Mouse (Mus musculus) forebrain, embryonic 16.5 days (tissue): ENCODE data around the gene Msi2. TPM values are rescaled to one million over a fixed set of nuclear protein-coding genes. Genes with fewer than 3 reads are reported as not detected.

Experiments used
- ATAC-seq: fragments of 200-750 bp; cut with Nextera tagmentation; 2 replicates; pipeline ENCODE4 v1.8.0; 2017; ENCODE audit warnings: mild to moderate bottlenecking, moderate library complexity
- H3K27ac ChIP-seq: fragments of 300-500 bp; sonication (generic); 2 replicates; pipeline ENCODE4 v1.5.1; 2014; ENCODE audit warnings: low read length, control low read depth
- H3K27me3 ChIP-seq: fragments of 300-500 bp; sonication (generic); replicated peaks from 2 replicates; pipeline ENCODE4 v1.6.1; 2014; ENCODE audit warnings: low read length; ENCODE audit not compliant: control insufficient read depth, insufficient read depth
- H3K36me3 ChIP-seq: fragments of 300-500 bp; sonication (generic); 2 replicates; pipeline ENCODE4 v1.6.1; 2014; ENCODE audit not compliant: control insufficient read depth, insufficient read depth
- H3K4me1 ChIP-seq: fragments of 300-500 bp; sonication (generic); replicated peaks from 2 replicates; pipeline ENCODE4 v1.6.1; 2014; ENCODE audit warnings: low read length; ENCODE audit not compliant: control insufficient read depth, insufficient read depth
- H3K4me2 ChIP-seq: fragments of 300-500 bp; sonication (generic); 2 replicates; pipeline ENCODE4 v1.6.1; 2014; ENCODE audit warnings: mild to moderate bottlenecking, low read length, control low read depth
- H3K4me3 ChIP-seq: fragments of 300-500 bp; sonication (generic); replicated peaks from 2 replicates; pipeline ENCODE4 v1.5.1; 2014; ENCODE audit warnings: mild to moderate bottlenecking, low read length, control low read depth
- H3K9ac ChIP-seq: fragments of 300-500 bp; sonication (generic); replicated peaks from 2 replicates; pipeline ENCODE4 v1.6.1; 2014; ENCODE audit warnings: low read depth, low read length, control low read depth
- H3K9me3 ChIP-seq: fragments of 300-500 bp; sonication (generic); 2 replicates; pipeline ENCODE4 v1.6.1; 2016; ENCODE audit warnings: low read length; ENCODE audit not compliant: control insufficient read depth
- WGBS: fragments of 180-500 bp; shearing (Covaris S2); extraction: QIAGEN DNeasy Blood & Tissue Kit; methylation state at CpG from one replicate; pipeline ENCODE4 v1.1.7; 2014; 5-methylcytosine and 5-hydroxymethylcytosine counted together
- polyA plus RNA-seq: library from polyadenylated mRNA; unstranded; fragments of >200 nt; fragmentation: Nextera tagmentation; extraction: Ambion mirVana; gene quantifications from 2 replicates; pipeline ENCODE4 v1.2.1, GENCODE M21; 2015

The Msi2 gene
- polyA plus RNA-seq, 1 experiment from 2014 or later, result 23.4 TPM

DNA sequence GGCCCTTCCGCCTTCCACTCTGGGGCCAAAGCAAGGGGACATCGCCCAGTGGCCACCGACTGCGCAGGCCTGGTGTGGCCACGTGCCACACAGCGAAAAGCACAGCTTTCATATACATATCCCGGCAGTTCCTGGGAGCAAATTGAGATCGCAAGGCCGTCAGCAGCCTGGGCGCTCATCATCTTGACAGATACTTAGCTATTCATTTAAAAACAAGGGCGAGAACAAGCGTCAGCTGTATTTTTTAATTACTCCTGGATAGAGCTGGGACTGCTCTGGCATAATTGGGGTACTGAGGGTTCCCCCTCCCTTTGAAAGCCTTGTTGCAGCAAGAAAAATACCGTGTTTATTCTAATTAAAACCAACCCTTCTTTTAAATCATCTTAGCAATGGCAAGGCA lies 212.2 kb downstream of the Msi2 start:
- H3K9ac ChIP-seq, result no peak overlapping the region
- ATAC-seq, result peak; percentile 53
- H3K27me3 ChIP-seq, result no peaks in the 10 kb centered on the region
- 29% methylated on average over 13 of the region's 13 CpGs for WGBS
- H3K36me3 ChIP-seq, result no peaks in the 10 kb centered on the region
- H3K4me3 ChIP-seq, result no peak overlapping the region
- H3K4me1 ChIP-seq, result peaks cover 46% of the 10 kb centered on the region
- H3K27ac ChIP-seq, result no peak overlapping the region
- H3K9me3 ChIP-seq, result no peaks in the 10 kb centered on the region
- H3K4me2 ChIP-seq, result no peak overlapping the region

- Histone ChIP-seq H3K4me1 (peaks cover 27% of the 10 kb centered on the region), H3K9me3 (no peaks in the 10 kb centered on the region), H3K4me3 (no peak overlapping the region), H3K36me3 (no peaks in the 10 kb centered on the region), H3K9ac (no peak overlapping the region), H3K27me3 (no peaks in the 10 kb centered on the region), H3K27ac (no peak overlapping the region), H3K4me2 (no peak overlapping the region)
- no peak for ATAC-seq
- WGBS, result 73% methylated on average over 6 of the region's 6 CpGs
Observed at GRCm38 (mm10) chr11:88502566-88502965, 215.7 kb downstream of the Msi2 start.

- ATAC-seq, result no peak
- Histone ChIP-seq H3K36me3 (no peaks in the 10 kb centered on the region), H3K4me3 (no peak overlapping the region), H3K9me3 (no peaks in the 10 kb centered on the region), H3K4me2 (no peak overlapping the region), H3K9ac (no peak overlapping the region), H3K27me3 (no peaks in the 10 kb centered on the region), H3K4me1 (peaks cover 11% of the 10 kb centered on the region), H3K27ac (no peak overlapping the region)
- 61% methylated on average over 7 of the region's 7 CpGs for WGBS
Observed at GRCm38 (mm10) chr11:88498491-88498890, 219.8 kb downstream of the Msi2 start.

- Histone ChIP-seq H3K9ac (no peak overlapping the region), H3K27ac (no peak overlapping the region), H3K36me3 (no peaks in the 10 kb centered on the region), H3K9me3 (no peaks in the 10 kb centered on the region), H3K27me3 (no peaks in the 10 kb centered on the region), H3K4me1 (peaks cover 15% of the 10 kb centered on the region), H3K4me2 (no peak overlapping the region), H3K4me3 (no peak overlapping the region)
- ATAC-seq, result no peak
- 82% methylated on average over 5 of the region's 5 CpGs for WGBS
Observed at GRCm38 (mm10) chr11:88496460-88496859, 221.9 kb downstream of the Msi2 start.

DNA sequence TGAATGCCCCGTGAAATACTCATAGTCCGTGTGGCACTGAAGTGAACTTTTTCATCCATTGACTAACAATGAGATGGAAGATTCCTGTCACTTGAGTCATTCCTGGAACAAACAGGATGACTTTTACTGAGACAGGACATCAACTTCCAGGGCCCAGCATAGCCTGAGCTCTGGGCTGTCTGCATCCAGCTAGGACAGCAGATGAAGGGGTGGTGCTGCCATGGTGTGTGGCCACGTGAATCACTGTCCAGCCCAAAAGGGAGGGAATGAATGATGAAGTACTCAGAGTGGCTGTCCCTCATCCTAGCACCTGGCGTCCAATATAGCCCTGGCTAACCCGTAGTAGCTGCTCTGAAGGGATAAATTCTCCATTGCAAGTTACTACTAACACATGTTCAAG lies 222.6 kb downstream of the Msi2 start:
- no peak overlapping the region for H3K9ac ChIP-seq
- 88% methylated on average over 5 of the region's 5 CpGs for WGBS
- no peaks in the 10 kb centered on the region for H3K9me3 ChIP-seq
- no peak overlapping the region for H3K27ac ChIP-seq
- H3K27me3 ChIP-seq, result no peaks in the 10 kb centered on the region
- H3K4me3 ChIP-seq, result no peak overlapping the region
- H3K4me2 ChIP-seq, result no peak overlapping the region
- peaks cover 10% of the 10 kb centered on the region for H3K4me1 ChIP-seq
- no peak for ATAC-seq
- no peaks in the 10 kb centered on the region for H3K36me3 ChIP-seq

DNA sequence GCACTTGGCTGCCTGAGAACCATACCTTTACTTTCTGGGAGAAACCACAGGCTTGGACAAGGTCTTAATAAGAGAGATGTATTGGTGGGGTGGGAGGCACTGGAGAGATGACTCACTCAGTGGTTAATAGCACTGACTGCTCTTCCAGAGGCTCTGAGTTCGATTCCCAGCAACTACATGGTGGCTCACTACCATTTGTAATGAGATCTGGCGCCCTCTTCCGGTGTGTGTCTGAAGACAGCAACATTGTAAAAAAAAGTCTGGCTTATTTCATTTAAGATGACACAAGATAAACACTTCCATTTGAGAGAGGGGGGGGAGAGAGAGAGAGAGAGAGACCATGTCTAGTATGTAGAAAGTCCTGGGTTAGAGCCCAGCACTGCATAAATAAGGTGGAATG lies 223.3 kb downstream of the Msi2 start:
- WGBS, result 88% methylated on average over 3 of the region's 3 CpGs
- Histone ChIP-seq H3K4me3 (no peak overlapping the region), H3K36me3 (no peaks in the 10 kb centered on the region), H3K27me3 (no peaks in the 10 kb centered on the region), H3K27ac (no peak overlapping the region), H3K9me3 (no peaks in the 10 kb centered on the region), H3K4me1 (peaks cover 13% of the 10 kb centered on the region), H3K4me2 (no peak overlapping the region), H3K9ac (no peak overlapping the region)
- no peak for ATAC-seq

GRCm38 (mm10) chr11:88493795-88494559 lies 224.3 kb downstream of the Msi2 start:
- Histone ChIP-seq H3K4me1 (peaks cover 24% of the 10 kb centered on the region), H3K27ac (no peak overlapping the region), H3K9me3 (no peaks in the 10 kb centered on the region), H3K36me3 (no peaks in the 10 kb centered on the region), H3K27me3 (no peaks in the 10 kb centered on the region), H3K4me2 (no peak overlapping the region), H3K4me3 (no peak overlapping the region), H3K9ac (no peak overlapping the region)
- 88% methylated on average over 18 of the region's 18 CpGs for WGBS
- no peak for ATAC-seq

- Histone ChIP-seq H3K9me3 (no peaks in the 10 kb centered on the region), H3K4me3 (no peak overlapping the region), H3K9ac (no peak overlapping the region), H3K36me3 (no peaks in the 10 kb centered on the region), H3K27me3 (no peaks in the 10 kb centered on the region), H3K4me1 (peaks cover 29% of the 10 kb centered on the region), H3K27ac (no peak overlapping the region), H3K4me2 (no peak overlapping the region)
- no peak for ATAC-seq
- WGBS, result 79% methylated on average over 2 of the region's 2 CpGs
Observed at GRCm38 (mm10) chr11:88492585-88492984, 225.7 kb downstream of the Msi2 start.

GRCm38 (mm10) chr11:88489985-88490384 lies 228.3 kb downstream of the Msi2 start:
- H3K4me1 ChIP-seq, result peaks cover 29% of the 10 kb centered on the region
- no peaks in the 10 kb centered on the region for H3K36me3 ChIP-seq
- no peak overlapping the region for H3K9ac ChIP-seq
- no peaks in the 10 kb centered on the region for H3K9me3 ChIP-seq
- no peaks in the 10 kb centered on the region for H3K27me3 ChIP-seq
- H3K4me2 ChIP-seq, result no peak overlapping the region
- WGBS, result 82% methylated on average over 4 of the region's 4 CpGs
- ATAC-seq, result no peak
- H3K4me3 ChIP-seq, result no peak overlapping the region
- no peak overlapping the region for H3K27ac ChIP-seq
